Mouse (Mus musculus) G1E (cell line): ENCODE results near the gene Gm33543. TPM values are rescaled to one million over a fixed set of nuclear protein-coding genes. Genes with fewer than 3 reads are reported as not detected.

ENCODE experiments used
- ATAC-seq: 2 replicates; pipeline ENCODE4 v1.8.0; 2016; ENCODE audit warnings: mild to moderate bottlenecking; ENCODE audit not compliant: insufficient number of reproducible peaks, poor library complexity, low FRiP score, severe bottlenecking; ENCODE audit errors: extremely low read depth
- DNase-seq: peaks from one replicate; pipeline ENCODE4 v3.0.0; 2012; ENCODE audit warnings: low spot score
- H3K27me3 ChIP-seq: 2 replicates; pipeline ENCODE4 v1.6.1; 2012; ENCODE audit warnings: mild to moderate bottlenecking, low read length, inconsistent platforms; ENCODE audit not compliant: insufficient read depth
- H3K36me3 ChIP-seq: replicated peaks from 2 replicates; pipeline ENCODE3; 2012; ENCODE audit warnings: mild to moderate bottlenecking, inconsistent platforms
- H3K4me1 ChIP-seq: 2 replicates; pipeline ENCODE4 v1.6.1; 2012; ENCODE audit warnings: low read depth, low read length, inconsistent platforms, mixed read lengths; ENCODE audit not compliant: insufficient read depth
- H3K4me3 ChIP-seq: 2 replicates; pipeline ENCODE4 v1.5.1; 2012; ENCODE audit warnings: low read depth, mild to moderate bottlenecking, inconsistent platforms, low read length, moderate library complexity, mixed read lengths
- H3K9me3 ChIP-seq: replicated peaks from 2 replicates; pipeline ENCODE4 v1.6.1; 2012; ENCODE audit warnings: inconsistent platforms
- CTCF ChIP-seq: IDR thresholded peaks from 2 replicates; pipeline ENCODE4 v1.5.1; 2012; ENCODE audit warnings: low read depth, low read length, inconsistent platforms, mixed read lengths
- GATA1 ChIP-seq: IDR thresholded peaks from 2 replicates; pipeline ENCODE4 v1.6.1; 2012; ENCODE audit warnings: borderline replicate concordance, low read length, inconsistent platforms, mixed read lengths
- GATA2 ChIP-seq: IDR thresholded peaks from 2 replicates; pipeline ENCODE4 v1.6.1; 2012; ENCODE audit warnings: low read depth, low read length, inconsistent platforms, borderline replicate concordance
- POLR2AphosphoS5 ChIP-seq: IDR thresholded peaks from 2 replicates; pipeline ENCODE4 v1.6.1; 2012; ENCODE audit warnings: low read depth, low read length, inconsistent platforms; ENCODE audit not compliant: insufficient replicate concordance
- TAL1 ChIP-seq: conservative IDR thresholded peaks from 2 replicates; pipeline ENCODE4 v1.6.1; 2012; ENCODE audit warnings: low read depth, low read length, inconsistent platforms, mixed read lengths
- polyA plus RNA-seq: library from polyadenylated mRNA; stranded (reverse); fragments of >175 nt; gene quantifications from 2 replicates; pipeline ENCODE4 v1.2.3, GENCODE M21; 2012
- total RNA-seq, 2 experiments: library from RNA; stranded (forward) in 1 of 2; stranded (reverse) in 1 of 2; fragments of 200-1000 nt in 1 of 2; fragments of >200 nt in 1 of 2; fragmentation: Nextera tagmentation in 1 of 2; gene quantifications; 2 replicates each; pipeline ENCODE4 v1.2.3; 2014 to 2017

The Gm33543 gene
- total and polyA plus RNA-seq, 3 experiments, result 0.16 TPM; not detected in 2

DNA sequence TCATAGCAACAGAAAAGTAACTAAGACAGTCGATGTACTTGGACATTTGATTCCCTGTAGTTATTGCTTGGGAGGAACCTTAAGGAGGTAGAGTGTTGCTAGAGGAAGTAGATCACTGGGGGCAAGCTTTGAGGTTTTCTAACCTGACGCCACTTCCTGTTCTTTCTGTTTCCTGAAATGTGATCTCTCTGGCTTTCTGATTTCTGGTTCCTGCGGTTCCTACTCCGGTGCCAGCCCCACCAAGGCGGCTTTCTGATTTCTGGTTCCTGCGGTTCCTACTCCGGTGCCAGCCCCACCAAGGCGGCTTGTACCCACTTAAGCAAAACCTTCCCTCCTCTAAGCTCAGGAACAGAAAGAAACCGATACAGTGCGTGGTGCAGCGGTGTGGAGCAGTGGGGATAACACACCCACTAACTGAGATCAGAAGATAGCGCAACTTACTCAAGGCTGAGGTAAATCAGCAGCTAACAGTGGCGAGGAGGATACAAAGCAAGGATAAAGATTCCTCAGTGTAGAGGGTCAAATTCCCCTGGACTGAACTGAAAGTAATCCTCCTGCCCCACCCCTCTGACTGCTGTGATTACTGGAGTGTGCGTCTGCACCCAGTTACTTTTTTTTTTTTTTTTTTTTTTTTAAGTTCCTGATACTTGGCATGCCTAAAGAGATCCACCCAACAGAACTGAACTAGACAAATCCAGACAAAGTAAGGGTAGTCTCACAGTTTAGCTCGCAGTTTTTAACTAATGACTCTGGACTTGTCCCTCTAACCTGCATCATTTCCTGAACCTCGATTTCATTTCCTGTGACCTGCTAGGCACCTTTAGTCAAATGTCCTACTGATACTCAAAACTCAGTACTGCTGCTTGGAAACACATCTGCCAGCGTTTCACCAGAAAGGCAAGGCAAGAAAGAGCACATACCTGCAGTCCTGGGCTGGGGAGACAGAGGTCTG, 37.5 kb upstream of the Gm33543 start:
- 0 out of 2 replicates have a peak, but pooled peaks cover 3% of the 10 kb centered on the region for H3K27me3 ChIP-seq
- no peaks in the 10 kb centered on the region for H3K9me3 ChIP-seq
- peaks cover 3% of the 10 kb centered on the region for H3K4me1 ChIP-seq
- DNase-seq (no peak), ATAC-seq (no peak)
- H3K4me3 ChIP-seq, result no peak overlapping the region
- no peak for TF ChIP-seq CTCF
- no peak for TF ChIP-seq POLR2AphosphoS5
- TF ChIP-seq GATA1, result no peak
- TF ChIP-seq GATA2, result no peak
- no peak for TF ChIP-seq TAL1
- H3K36me3 ChIP-seq, result no peaks in the 10 kb centered on the region

GRCm38 (mm10) chr10:95870782-95871181, 28.1 kb upstream of the Gm33543 start:
- ATAC-seq, result no peak
- DNase-seq, result no peak
- H3K4me3 ChIP-seq, result no peak overlapping the region

GRCm38 (mm10) chr10:95868348-95868747, 25.6 kb upstream of the Gm33543 start:
- Histone ChIP-seq H3K36me3 (no peaks in the 10 kb centered on the region), H3K4me3 (no peak overlapping the region), H3K27me3 (peaks cover 4% of the 10 kb centered on the region; the same call in 1 of the 2 replicates), H3K4me1 (no peaks in the 10 kb centered on the region), H3K9me3 (no peaks in the 10 kb centered on the region)
- TF ChIP-seq CTCF, result no peak
- TF ChIP-seq TAL1, result no peak
- TF ChIP-seq POLR2AphosphoS5, result no peak
- TF ChIP-seq GATA1, result no peak
- no peak for TF ChIP-seq GATA2
- ATAC-seq (no peak), DNase-seq (no peak)

More at GRCm38 (mm10) chr10:95870782-95871181, 28.1 kb upstream of the Gm33543 start:
- Histone ChIP-seq H3K27me3 (peaks cover 4% of the 10 kb centered on the region; the same call in 1 of the 2 replicates), H3K36me3 (no peaks in the 10 kb centered on the region), H3K9me3 (no peaks in the 10 kb centered on the region), H3K4me1 (no peaks in the 10 kb centered on the region)
- TF ChIP-seq POLR2AphosphoS5, result no peak
- no peak for TF ChIP-seq TAL1
- no peak for TF ChIP-seq CTCF
- TF ChIP-seq GATA2, result no peak
- no peak for TF ChIP-seq GATA1

DNA sequence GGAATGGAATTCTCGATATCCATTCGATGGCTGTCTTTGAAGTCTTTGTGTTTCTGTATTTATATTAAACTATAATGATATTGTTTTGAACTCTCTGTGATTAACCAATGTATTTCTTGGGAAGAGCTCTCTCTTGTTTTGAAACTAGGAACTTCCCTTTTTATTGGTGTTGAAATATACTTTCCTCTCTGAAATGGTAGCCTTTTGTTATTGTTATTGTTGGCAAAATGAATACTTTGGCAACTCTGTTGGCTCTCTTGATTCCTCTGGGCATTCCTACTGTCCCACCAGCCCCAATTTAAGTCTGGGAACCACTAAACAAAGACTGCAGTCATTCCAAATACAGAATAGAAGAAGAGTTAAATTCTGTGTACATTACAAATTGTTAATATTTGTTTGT, 24.9 kb upstream of the Gm33543 start:
- ATAC-seq, result no peak
- DNase-seq, result no peak
- Histone ChIP-seq H3K27me3 (peaks cover 4% of the 10 kb centered on the region; the same call in 1 of the 2 replicates), H3K4me1 (no peaks in the 10 kb centered on the region), H3K36me3 (no peaks in the 10 kb centered on the region), H3K4me3 (no peak overlapping the region), H3K9me3 (no peaks in the 10 kb centered on the region)
- TF ChIP-seq GATA2 (no peak), POLR2AphosphoS5 (no peak), GATA1 (no peak), TAL1 (no peak), CTCF (no peak)

DNA sequence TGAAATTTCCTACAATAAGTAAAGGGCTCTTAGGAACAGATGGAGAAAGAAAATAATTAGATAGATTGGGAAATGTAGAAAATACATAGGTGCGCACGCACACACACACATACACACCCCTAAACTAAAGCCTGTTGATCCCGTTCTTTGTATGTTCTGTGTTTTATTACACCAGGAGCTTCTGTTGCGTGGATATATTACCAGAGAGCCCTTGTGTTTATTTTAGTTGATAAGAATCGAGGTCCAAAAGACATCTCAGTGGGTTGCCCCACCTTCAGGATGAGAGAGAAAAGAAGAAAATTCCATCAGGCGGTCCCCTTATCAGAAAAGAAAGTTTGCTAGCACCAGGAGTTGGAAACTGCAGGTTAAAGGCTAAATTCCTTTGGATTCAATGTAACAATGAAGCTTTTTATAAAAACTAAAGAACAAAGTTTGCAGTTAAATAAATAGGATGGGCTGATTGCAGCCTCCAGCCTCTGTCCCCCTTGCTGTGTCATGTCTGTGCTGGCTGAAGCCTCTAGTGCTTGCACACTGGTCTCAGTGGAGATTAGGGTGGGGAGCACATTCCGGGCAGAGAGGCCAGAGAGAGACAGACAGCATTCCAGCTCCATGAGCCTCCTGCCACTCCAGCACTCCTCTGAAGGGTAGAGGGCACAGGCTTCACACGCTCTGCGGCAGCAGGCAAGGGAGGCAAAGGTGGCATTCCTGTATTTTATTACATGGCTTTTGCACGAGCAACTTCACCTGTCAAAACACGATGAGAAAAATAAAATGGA, 21.8 kb upstream of the Gm33543 start:
- no peaks in the 10 kb centered on the region for H3K36me3 ChIP-seq
- H3K27me3 ChIP-seq, result peaks cover 4% of the 10 kb centered on the region; the same call in 1 of the 2 replicates
- TF ChIP-seq TAL1, result no peak
- TF ChIP-seq GATA1, result no peak
- TF ChIP-seq GATA2, result no peak
- no peak for TF ChIP-seq CTCF
- TF ChIP-seq POLR2AphosphoS5, result no peak
- no peak for ATAC-seq
- no peak for DNase-seq
- H3K4me1 ChIP-seq, result no peaks in the 10 kb centered on the region
- no peak overlapping the region for H3K4me3 ChIP-seq
- H3K9me3 ChIP-seq, result no peaks in the 10 kb centered on the region

DNA sequence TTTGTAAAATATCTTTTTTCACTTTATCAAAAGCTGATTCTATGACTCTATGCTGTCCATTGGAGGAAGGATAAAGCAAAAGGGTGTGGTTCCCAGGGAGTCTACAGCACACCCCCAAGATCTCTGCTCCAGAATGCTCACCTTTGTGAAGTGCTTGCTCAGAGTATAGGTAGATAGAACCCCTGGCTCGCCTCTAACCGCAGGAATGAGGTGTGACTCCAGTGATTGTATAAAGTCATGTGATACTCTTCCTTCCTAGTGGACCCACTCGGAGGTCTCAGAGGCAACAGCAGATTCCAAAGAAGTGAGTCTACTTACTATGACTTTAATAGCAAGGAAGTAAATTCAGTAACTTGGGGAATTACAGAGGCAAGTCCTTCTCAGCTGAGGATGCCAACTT, 19.9 kb upstream of the Gm33543 start:
- no peak for TF ChIP-seq GATA1
- no peak for TF ChIP-seq TAL1
- no peak for TF ChIP-seq CTCF
- TF ChIP-seq POLR2AphosphoS5, result no peak
- TF ChIP-seq GATA2, result no peak
- Histone ChIP-seq H3K4me1 (no peaks in the 10 kb centered on the region), H3K27me3 (no peaks in the 10 kb centered on the region), H3K36me3 (no peaks in the 10 kb centered on the region), H3K4me3 (no peak overlapping the region), H3K9me3 (no peaks in the 10 kb centered on the region)
- ATAC-seq (no peak), DNase-seq (no peak)
